Mouse (Mus musculus) lung, postnatal 0 days (tissue): ENCODE measurements around the gene Glis2. TPM values are rescaled to one million over a fixed set of nuclear protein-coding genes. Genes with fewer than 3 reads are reported as not detected.

Experiments
- ATAC-seq: fragments of 200-750 bp; cut with Nextera tagmentation; 2 replicates; pipeline ENCODE4 v1.8.0; 2017; ENCODE audit warnings: moderate library complexity
- DNase-seq: peaks from one replicate; pipeline ENCODE4 v3.0.0-alpha.2; 2016; ENCODE audit warnings: low spot score
- H3K27ac ChIP-seq: fragments of 300-500 bp; sonication (generic); 2 replicates; pipeline ENCODE4 v1.5.1; 2014; ENCODE audit warnings: antibody characterized with exemption, mild to moderate bottlenecking, low read length, mixed read lengths
- H3K27me3 ChIP-seq: fragments of 300-500 bp; sonication (generic); replicated peaks from 2 replicates; pipeline ENCODE4 v1.6.1; 2014; ENCODE audit warnings: low read length, mixed read lengths; ENCODE audit not compliant: insufficient read depth
- H3K36me3 ChIP-seq: fragments of 300-500 bp; sonication (generic); 2 replicates; pipeline ENCODE4 v1.6.1; 2014; ENCODE audit warnings: low read length, mixed read lengths; ENCODE audit not compliant: insufficient read depth
- H3K4me1 ChIP-seq: fragments of 300-500 bp; sonication (generic); 2 replicates; pipeline ENCODE4 v1.6.1; 2014; ENCODE audit warnings: antibody characterized with exemption, low read depth, low read length, mixed read lengths; ENCODE audit not compliant: insufficient read depth
- H3K4me2 ChIP-seq: fragments of 300-500 bp; sonication (generic); replicated peaks from 2 replicates; pipeline ENCODE4 v1.6.1; 2014; ENCODE audit warnings: low read depth, mild to moderate bottlenecking, low read length, moderate library complexity, mixed read lengths
- H3K4me3 ChIP-seq: fragments of 300-500 bp; sonication (generic); 2 replicates; pipeline ENCODE4 v1.5.1; 2014; ENCODE audit warnings: low read depth, low read length
- H3K9ac ChIP-seq: fragments of 300-500 bp; sonication (generic); replicated peaks from 2 replicates; pipeline ENCODE4 v1.6.1; 2014; ENCODE audit warnings: low read depth, mild to moderate bottlenecking
- H3K9me3 ChIP-seq: fragments of 300-500 bp; sonication (generic); 2 replicates; pipeline ENCODE4 v1.6.1; 2016; ENCODE audit warnings: low read length, mixed read lengths
- CTCF ChIP-seq: IDR thresholded peaks from 2 replicates; pipeline ENCODE4 v1.5.1; 2016; ENCODE audit warnings: antibody characterized with exemption, mild to moderate bottlenecking
- EP300 ChIP-seq: IDR thresholded peaks from 2 replicates; pipeline ENCODE4 v1.6.1; 2016; ENCODE audit warnings: antibody characterized with exemption, mild to moderate bottlenecking, control low read depth
- WGBS: fragments of 180-500 bp; shearing (Covaris S2); extraction: QIAGEN DNeasy Blood & Tissue Kit; methylation state at CpG from one replicate; pipeline ENCODE4 v1.1.7; 2014; 5-methylcytosine and 5-hydroxymethylcytosine counted together
- polyA plus RNA-seq: library from polyadenylated mRNA; unstranded; fragments of >200 nt; fragmentation: Nextera tagmentation; extraction: Ambion mirVana; gene quantifications from 2 replicates; pipeline ENCODE4 v1.2.1, GENCODE M21; 2015

The Glis2 gene
- polyA plus RNA-seq, 1 experiment from 2014 or later = 20.7 TPM

DNA sequence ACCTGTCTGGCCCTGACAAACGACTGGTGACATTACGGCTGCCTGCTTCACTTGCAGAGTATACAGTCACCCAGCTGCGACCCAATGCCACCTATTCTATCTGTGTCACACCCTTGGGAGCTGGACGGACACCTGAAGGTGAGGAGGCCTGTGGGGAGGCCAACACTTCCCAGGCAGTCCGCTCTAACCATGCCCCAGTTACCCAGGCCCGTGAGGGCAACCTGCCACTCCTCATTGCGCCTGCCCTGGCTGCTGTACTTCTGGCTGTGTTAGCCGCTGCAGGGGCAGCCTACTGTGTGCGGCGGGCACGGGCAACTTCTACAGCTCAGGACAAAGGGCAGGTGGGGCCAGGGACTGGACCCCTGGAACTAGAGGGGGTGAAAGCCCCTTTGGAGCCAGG lies 55.2 kb downstream of the Glis2 start:
- no peaks in the 10 kb centered on the region for H3K27me3 ChIP-seq
- ATAC-seq = no peak
- TF ChIP-seq EP300 (no peak), CTCF (no peak)
- H3K27ac ChIP-seq = no peak overlapping the region
- H3K9ac ChIP-seq = no peak overlapping the region
- DNase-seq = no peak
- H3K4me1 ChIP-seq = peaks cover 15% of the 10 kb centered on the region
- no peak overlapping the region for H3K4me2 ChIP-seq
- no peaks in the 10 kb centered on the region for H3K9me3 ChIP-seq
- H3K36me3 ChIP-seq = no peaks in the 10 kb centered on the region
- no peak overlapping the region for H3K4me3 ChIP-seq
- WGBS = 88% methylated on average over 11 of the region's 11 CpGs

DNA sequence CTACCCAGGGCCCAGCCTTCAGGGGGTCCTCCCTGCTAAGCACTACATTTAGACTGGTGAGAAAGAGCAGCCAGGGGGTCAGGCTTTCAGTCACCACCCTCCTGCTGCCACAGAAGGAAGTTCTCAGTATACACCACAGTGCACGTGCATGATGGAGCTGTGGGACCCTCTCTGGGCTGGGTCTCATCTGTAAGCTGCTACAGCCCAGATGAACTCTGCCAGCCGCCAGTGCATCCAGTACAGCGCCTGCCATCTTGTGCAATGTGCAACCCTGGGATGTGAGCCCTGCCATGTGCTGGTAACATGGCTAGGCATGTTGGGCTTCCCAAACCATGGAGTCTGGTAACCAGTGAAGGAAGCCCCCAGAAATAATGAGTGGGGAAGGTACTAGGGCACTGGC lies 55.6 kb downstream of the Glis2 start:
- no peak overlapping the region for H3K9ac ChIP-seq
- H3K27me3 ChIP-seq = no peaks in the 10 kb centered on the region
- H3K4me2 ChIP-seq = no peak overlapping the region
- H3K27ac ChIP-seq = no peak overlapping the region
- H3K4me1 ChIP-seq = peaks cover 14% of the 10 kb centered on the region
- DNase-seq (no peak), ATAC-seq (no peak)
- no peak for TF ChIP-seq EP300
- no peak for TF ChIP-seq CTCF
- no peaks in the 10 kb centered on the region for H3K9me3 ChIP-seq
- H3K4me3 ChIP-seq = no peak overlapping the region
- 80% methylated on average over 3 of the region's 3 CpGs for WGBS
- H3K36me3 ChIP-seq = no peaks in the 10 kb centered on the region; the same call in 1 of the 2 replicates

DNA sequence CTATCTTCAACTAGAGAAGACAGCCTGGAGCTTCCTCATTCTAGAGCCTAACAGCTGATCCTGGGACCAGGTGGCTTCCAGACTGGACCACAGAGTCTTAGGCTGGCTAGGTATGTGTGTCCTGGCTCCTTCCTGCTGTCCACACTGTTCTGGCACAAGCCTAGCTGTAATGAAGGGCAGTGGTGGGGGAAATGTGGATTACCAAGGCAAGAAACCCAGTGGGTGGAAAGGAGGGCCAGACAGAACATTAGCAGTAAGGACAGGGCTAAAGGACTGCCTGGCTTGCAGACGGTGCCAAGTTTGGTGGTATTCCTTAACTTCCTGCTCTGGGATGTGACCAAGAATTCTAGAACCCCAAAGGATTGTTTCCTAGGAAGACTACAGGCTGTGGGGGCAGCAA lies 56.6 kb downstream of the Glis2 start:
- no peak overlapping the region for H3K4me3 ChIP-seq
- WGBS = 60% methylated on average over 1 of the region's 1 CpGs
- H3K4me1 ChIP-seq = peaks cover 14% of the 10 kb centered on the region
- H3K4me2 ChIP-seq = no peak overlapping the region
- H3K36me3 ChIP-seq = no peaks in the 10 kb centered on the region; the same call in 1 of the 2 replicates
- no peak overlapping the region for H3K27ac ChIP-seq
- DNase-seq = no peak
- ATAC-seq = no peak
- no peaks in the 10 kb centered on the region for H3K9me3 ChIP-seq
- TF ChIP-seq CTCF = no peak
- TF ChIP-seq EP300 = no peak
- 0 out of 2 replicates have a peak overlapping the region, but pooled peaks have one; percentile 8 for H3K9ac ChIP-seq
- no peaks in the 10 kb centered on the region for H3K27me3 ChIP-seq

DNA sequence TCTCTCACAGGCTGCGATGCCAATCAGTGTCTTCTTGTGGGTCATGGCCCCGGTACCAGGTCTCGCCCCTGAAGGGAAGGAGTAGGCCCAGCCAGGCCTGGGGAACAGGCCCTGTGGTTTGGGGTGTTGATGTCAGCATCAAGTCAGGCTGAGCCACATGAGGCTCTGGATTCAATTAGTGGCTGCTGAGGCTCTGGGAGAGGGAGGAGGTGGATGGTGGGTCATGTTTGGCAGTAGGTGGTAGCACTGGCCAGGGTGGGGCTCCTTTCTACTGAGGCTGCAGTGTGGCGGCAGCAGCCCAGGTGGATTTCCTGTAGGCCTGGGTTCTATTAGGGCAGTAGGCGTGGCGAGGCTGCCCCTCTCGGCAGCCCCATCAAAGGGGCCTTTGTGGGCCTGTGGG lies 57.1 kb downstream of the Glis2 start:
- Histone ChIP-seq H3K4me3 (no peak overlapping the region), H3K27ac (no peak overlapping the region), H3K4me2 (no peak overlapping the region), H3K9me3 (no peaks in the 10 kb centered on the region), H3K27me3 (no peaks in the 10 kb centered on the region), H3K9ac (no peak overlapping the region), H3K36me3 (no peaks in the 10 kb centered on the region; the same call in 1 of the 2 replicates), H3K4me1 (peaks cover 13% of the 10 kb centered on the region)
- ATAC-seq = no peak
- no peak for DNase-seq
- 68% methylated on average over 7 of the region's 7 CpGs for WGBS
- TF ChIP-seq EP300 (no peak), CTCF (no peak)

DNA sequence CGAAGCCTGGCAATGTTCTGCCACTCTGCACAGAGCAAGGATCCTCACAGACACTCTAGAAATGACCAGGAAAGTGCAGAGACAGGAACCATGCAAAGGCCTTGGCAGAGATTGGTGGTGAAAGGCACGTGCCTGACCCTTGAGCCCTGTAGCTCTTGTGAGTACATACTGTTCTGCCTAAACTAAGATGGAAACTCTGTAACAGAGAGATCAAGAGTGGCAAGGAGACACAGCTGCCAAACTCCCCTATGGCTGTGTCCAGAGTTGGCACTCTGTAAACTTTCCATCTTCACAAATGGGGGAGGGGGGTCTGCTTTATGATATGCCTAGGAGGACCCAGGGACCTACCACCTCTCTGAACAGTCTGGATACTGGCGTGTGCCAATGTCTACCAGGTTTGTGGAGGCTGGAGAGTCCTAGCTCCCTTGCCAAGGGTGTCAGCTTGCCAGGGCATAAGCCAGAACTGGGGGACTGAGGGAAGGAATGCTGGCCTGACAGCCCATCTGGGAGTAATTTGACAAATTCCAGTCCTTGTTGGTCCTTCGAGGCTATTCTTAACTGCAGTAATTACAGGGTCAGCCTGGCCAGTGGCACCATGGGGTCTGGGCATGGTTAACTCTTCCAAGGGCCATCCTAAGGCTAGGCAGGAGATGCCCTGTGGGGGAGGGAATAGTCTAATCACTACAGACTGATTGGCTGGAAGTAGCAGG lies 58.3 kb downstream of the Glis2 start:
- peak overlapping the region; percentile 43; the same call in 1 of the 2 replicates for H3K27ac ChIP-seq
- peaks cover 3% of the 10 kb centered on the region; the same call in 1 of the 2 replicates for H3K4me1 ChIP-seq
- H3K27me3 ChIP-seq = no peaks in the 10 kb centered on the region
- H3K4me2 ChIP-seq = no peak overlapping the region
- ATAC-seq (peak; percentile 32), DNase-seq (no peak)
- no peak overlapping the region for H3K9ac ChIP-seq
- WGBS = 56% methylated on average over 4 of the region's 4 CpGs
- H3K9me3 ChIP-seq = no peaks in the 10 kb centered on the region
- no peaks in the 10 kb centered on the region; the same call in 1 of the 2 replicates for H3K36me3 ChIP-seq
- TF ChIP-seq CTCF = no peak
- TF ChIP-seq EP300 = 0 out of 2 replicates have a peak, but pooled peaks have one; percentile 22
- H3K4me3 ChIP-seq = no peak overlapping the region

DNA sequence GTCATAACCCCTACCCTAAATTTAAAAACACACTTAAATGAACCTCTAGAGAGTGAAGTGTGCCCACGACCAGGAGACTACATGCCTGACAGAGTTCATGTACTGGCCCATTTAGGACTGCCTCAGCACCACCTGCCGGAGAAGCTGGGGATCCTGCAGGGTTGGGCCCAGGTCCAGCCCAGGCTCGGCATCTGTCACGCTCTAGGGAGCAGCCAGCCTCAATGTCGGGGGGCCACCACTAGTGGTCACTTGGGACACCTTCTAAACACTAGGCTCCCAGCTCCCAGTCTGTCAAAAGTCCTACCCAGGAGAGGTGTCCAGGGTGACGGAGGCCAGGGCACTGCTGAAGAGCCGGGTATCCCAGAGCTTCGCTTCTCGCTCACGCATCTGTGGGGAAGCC lies 60.2 kb downstream of the Glis2 start:
- Histone ChIP-seq H3K4me1 (peaks cover 8% of the 10 kb centered on the region; the same call in 1 of the 2 replicates), H3K4me3 (no peak overlapping the region), H3K36me3 (no peaks in the 10 kb centered on the region; the same call in 1 of the 2 replicates), H3K27ac (no peak overlapping the region), H3K4me2 (no peak overlapping the region), H3K27me3 (no peaks in the 10 kb centered on the region), H3K9me3 (no peaks in the 10 kb centered on the region), H3K9ac (no peak overlapping the region)
- WGBS = 77% methylated on average over 10 of the region's 10 CpGs
- no peak for ATAC-seq
- TF ChIP-seq EP300 (no peak), CTCF (peak; percentile 40)
- no peak for DNase-seq
